Mouse (Mus musculus) embryonic fibroblast, embryonic 13.5 days (primary cell): ENCODE data around the gene Tenm2.

Experiments
- CTCF ChIP-seq: IDR thresholded peaks from 2 replicates; pipeline ENCODE4 v1.5.1; 2011; ENCODE audit warnings: mild to moderate bottlenecking, control low read depth, low read length, moderate library complexity, borderline replicate concordance; ENCODE audit not compliant: insufficient read depth
- POLR2A ChIP-seq: IDR thresholded peaks from 2 replicates; pipeline ENCODE4 v1.6.1; 2011; ENCODE audit warnings: low read depth, mild to moderate bottlenecking, control low read depth, low read length, moderate library complexity

- no peak for TF ChIP-seq CTCF
- TF ChIP-seq POLR2A = no peak
These were observed 810.8 kb downstream of the Tenm2 start for GRCm38 (mm10) chr11:36424959-36425358.
